Mouse (Mus musculus) liver, postnatal 0 days (tissue): Measurements from ENCODE around the gene Trim10.

Experiments used
- CTCF ChIP-seq: sonication (generic); IDR thresholded peaks from 2 replicates; pipeline ENCODE4 v1.5.1; 2016; ENCODE audit warnings: antibody characterized with exemption, low read depth
- EP300 ChIP-seq: IDR thresholded peaks from 2 replicates; pipeline ENCODE4 v1.6.1; 2016; ENCODE audit warnings: antibody characterized with exemption, low read depth, mild to moderate bottlenecking

DNA sequence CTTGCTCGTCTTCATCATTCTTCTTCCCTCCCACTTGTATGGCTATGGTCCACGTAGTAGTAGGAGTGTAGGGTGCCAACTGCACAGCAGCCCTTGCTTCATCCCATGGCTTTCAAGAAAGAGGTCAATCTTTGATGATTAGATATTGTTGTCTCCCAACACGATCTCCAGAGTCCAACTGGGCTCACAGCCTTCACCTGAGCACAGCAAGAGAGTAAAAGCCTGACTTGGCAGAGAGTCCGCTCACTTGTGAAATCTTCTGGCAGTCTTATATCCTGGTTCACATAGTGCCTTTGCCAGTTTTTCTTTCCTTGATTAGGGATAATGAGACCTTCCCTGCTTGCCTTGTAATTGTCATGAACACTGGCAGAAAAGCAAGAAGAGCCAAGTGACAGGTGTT lies 13.1 kb upstream of the Trim10 start:
- TF ChIP-seq CTCF, result no peak
- TF ChIP-seq EP300, result no peak
